Mouse (Mus musculus) heart, postnatal 4 days (tissue): ENCODE results near the gene 1810024B03Rik. TPM values are rescaled to one million over a fixed set of nuclear protein-coding genes. Genes with fewer than 3 reads are reported as not detected.
"Not testable (repeated sequence)": the region's sequence is repeated elsewhere in the genome, so short reads cannot be mapped to it uniquely, and the experiment has no call there.

Experiments
- DNase-seq: peaks from one replicate; pipeline ENCODE4 v3.0.0; 2021
- total RNA-seq, 2 experiments: library from RNA; stranded (reverse); gene quantifications; 2 replicates each; pipeline ENCODE4 v1.2.3; 2021

Gene 1810024B03Rik
- total RNA-seq, 2 experiments from 2014 or later, result 0.45 to 0.50 TPM

DNA sequence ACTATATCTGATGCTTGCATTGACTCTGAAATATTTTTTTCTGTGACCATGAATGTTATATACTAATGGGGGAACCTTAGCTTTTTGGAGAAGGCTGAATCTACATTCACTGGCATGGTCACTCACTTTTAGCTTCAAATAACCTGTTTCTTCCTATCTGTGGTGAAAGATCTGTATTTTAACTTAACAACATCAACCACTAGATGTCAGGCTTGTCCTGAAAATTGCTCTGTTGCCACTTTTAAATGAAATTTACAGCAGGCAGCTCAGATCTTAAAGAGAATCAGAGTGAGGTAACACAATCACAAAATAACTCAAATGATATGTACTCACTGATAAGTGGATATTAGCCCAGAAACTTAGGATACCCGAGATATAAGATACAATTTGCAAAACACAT lies 41.8 kb downstream of the 1810024B03Rik start:
- not testable (repeated sequence) for DNase-seq

DNA sequence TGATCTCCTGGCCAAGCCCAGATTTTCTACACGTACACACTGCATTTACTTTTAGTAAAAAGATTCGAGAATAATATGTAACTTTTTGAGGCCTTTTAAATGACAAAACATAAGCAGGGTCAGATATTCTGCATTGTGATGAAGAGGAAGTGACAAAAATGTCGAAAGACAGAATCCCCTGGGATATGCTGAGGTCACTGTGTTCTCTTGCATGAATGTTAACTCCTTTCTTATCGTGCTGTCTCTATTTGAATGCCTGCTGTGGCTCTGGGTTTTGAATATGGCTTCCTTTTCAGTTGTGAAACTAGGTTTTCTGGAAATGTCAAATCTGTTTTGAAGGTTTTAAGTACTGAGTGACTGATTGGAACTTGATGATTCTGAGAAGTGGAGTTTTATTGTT lies 42.4 kb downstream of the 1810024B03Rik start:
- no peak for DNase-seq

DNA sequence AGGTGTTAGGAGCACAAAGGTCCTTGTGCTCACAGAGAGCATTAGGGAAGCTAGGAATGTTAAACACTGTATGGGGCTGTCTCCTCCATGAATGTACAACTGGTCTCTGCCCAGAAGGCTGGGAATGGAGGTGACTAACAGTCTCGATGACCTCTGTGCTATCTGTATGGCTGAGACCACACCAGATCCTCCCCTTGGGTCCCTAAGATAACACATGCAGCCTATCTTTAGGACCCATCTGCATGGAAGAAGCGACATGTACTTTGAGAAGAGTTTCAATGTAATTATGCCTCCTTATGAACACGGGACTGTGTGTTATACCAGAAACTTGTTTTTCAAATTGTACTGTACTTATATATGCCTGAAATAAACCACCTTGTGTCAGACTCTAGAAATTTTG lies 62.4 kb downstream of the 1810024B03Rik start:
- DNase-seq, result no peak

DNA sequence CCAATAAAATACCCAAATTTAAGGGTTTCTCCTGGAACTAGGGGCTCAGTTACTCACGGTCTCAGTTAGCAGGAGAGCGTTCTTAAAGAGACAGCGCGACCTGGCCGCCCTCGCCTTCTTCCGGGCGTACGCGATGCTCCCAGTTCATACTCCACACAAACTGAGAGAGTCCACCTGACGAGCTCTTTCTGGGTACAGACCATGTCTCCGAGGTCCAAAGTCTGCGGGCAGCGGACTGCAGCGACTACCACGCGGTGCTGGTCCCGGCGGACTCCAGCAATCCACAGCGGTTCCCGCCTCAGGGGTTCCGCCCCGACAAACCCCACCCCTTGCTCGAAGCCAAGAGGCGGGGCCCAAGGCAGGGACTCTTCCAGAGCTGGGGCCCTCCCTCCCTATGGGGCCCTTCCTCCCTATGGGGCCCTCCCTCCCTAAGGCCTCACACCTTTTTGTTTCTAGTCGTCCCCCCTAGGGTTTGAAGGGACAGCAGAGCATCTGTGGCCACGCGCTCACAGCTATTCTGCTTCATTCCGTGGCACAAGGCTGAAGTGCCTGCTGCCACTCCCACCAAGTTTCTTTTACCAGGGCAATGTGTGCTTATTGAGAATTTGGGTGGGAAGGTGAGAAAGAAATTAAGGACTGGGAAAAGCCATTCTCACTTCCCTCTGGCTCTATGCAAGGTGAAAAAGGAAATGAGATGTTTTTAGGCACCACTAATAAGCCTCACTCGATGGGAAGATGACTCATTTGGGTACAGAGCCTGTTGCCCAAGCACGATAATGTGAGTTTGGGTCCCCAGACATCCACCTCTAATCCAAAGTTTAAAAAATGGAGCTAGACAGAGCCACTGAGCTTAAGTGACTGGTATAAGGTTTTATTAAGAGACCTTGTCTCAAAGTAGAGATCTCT lies 64.7 kb downstream of the 1810024B03Rik start, which contains the start of gene Itpripl1:
TSS of gene Itpripl1 (minus strand) at position 285 of the 906 bp plus-strand sequence.
- DNase-seq, result peak; percentile 80

DNA sequence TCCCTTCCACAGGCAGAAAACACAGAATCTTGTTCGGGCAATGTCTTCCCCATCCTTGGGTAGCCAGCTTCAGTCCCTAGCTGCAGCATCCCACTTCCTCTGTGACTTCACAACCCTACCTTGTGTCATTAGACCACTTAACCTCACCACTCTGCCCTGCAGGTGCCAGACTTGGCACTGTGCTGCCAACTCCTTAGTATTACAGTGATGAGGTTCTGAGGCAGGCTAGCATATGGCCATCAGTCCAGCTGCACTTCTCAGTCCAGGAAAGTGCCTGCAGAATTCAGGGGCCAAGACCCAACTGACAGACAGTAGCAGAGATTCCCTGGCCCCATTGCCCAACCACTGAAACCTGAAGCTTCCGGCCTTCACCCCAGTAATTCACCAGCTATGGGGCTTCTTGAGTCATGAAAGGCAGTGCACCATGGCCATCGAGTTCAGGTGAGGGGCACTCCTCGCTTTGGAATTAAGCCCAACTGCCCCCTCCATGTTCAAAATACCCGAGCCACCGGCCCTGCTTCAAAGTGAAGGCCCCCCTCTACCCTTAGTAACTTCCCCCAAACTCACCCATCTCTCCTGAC lies 65.4 kb downstream of the 1810024B03Rik start:
- DNase-seq, result no peak

- DNase-seq, result peak; percentile 35
Observed at GRCm38 (mm10) chr2:127142031-127142430, 66.0 kb downstream of the 1810024B03Rik start.

- DNase-seq, result no peak
Observed at GRCm38 (mm10) chr2:127140011-127140410, 68.1 kb downstream of the 1810024B03Rik start.

DNA sequence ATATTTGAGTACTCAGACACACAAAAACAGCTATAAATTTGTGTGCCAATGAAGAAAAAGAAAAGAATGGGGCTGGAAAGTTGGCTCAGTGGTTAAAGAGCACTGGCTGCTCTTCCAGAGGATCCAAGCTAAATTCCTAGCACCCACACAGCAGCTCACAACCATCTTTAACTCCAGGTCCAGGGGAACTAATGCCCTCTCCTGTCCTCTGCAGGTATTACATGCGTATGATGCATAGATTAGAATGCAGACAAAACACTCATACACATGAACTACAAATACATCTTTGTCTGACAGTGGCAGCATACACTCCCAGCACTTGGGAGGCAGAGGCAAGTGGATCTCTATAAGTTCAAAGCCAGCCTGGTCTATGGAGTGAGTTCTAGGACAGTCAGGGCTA lies 68.5 kb downstream of the 1810024B03Rik start:
- no peak for DNase-seq

DNA sequence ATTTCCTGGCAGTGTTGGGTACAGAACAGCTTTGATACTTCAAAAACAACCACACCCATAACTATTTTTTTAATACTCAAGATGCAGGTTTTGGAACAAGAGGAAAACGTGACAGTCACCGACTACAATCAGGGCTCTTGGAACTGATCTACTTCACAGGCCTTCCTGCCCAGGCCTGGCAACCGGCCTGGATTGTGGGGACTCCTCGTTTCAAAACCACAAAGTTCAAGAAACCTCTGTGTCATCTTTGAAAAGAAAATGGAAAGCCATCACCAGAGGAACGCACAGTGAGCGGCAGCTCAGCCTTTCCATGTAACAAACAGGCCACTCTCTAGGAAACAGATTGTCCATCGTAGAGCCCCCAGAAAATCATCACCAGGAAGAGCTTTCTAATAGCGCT lies 69.0 kb downstream of the 1810024B03Rik start:
- DNase-seq, result peak; percentile 32

DNA sequence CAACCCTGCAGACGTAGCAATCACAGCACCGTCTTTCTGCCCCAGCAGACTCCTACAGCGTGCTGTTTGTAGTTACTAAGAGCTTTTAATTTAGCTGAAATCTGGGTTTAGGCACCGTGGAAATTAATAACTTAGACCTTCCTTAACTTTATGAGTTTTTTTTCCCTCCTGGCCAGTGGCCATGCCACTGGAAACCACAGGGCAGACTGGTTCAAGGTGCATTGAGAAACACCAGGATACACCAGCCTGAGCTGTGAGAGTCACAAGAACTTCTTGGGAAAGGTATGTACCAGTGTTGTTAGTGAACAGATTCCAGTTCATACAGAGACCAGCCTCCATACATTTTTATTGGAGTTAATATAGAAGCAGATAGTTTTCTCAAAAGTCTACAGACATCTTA lies 69.6 kb downstream of the 1810024B03Rik start:
- no peak for DNase-seq

DNA sequence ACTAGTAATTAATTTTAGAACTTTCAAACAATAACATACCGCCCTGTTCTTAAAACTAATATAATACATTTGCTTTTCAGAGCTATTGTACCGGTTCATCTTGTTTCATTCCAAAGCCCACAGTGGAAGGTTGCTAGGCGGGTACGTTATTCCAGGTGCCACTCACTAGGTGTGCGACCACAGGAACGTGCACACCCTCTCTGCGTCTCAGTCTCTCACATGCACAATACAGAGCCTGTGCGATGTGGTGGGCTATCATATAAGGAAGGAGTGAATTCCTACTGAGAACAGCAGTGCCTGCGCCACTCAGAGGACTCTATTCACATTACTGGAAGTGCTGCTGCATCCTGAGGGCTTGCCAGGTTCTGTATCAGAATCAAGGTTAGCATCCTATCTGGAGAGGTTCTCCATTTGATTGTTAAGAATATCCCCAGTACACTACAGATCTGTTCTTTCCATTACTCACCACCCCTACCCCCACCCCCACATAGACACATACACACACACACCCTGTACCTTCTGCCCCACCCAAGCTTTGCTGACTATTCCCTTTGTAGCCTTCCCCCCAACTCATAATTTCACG lies 70.2 kb downstream of the 1810024B03Rik start:
- no peak for DNase-seq

- DNase-seq, result peak; percentile 60
Observed at GRCm38 (mm10) chr2:127136979-127137378, 71.1 kb downstream of the 1810024B03Rik start.

Other genes with a start within 250 kb of the 1810024B03Rik start
- gene Ap4e1, start 199.6 kb downstream of the 1810024B03Rik start, total RNA-seq, result 1 to 10 TPM; 8.6 to 8.8 TPM
- gene Blvra, start 137.6 kb downstream of the 1810024B03Rik start, total RNA-seq, result 10 to 100 TPM; 26.0 to 26.2 TPM
- gene Ncaph, start 74.3 kb downstream of the 1810024B03Rik start, total RNA-seq, result 10 to 100 TPM; 34.7 to 38.3 TPM
- gene Itpripl1, start 64.8 kb downstream of the 1810024B03Rik start, total RNA-seq, result 10 to 100 TPM; 10.4 to 11.2 TPM
- 10 to 100 TPM; 72.0 to 73.4 TPM for gene Snrnp200, start 106 bp upstream of the 1810024B03Rik start, total RNA-seq
- gene Ciao1, start 39.5 kb upstream of the 1810024B03Rik start, total RNA-seq, result 10 to 100 TPM; 48.9 to 49.4 TPM
- 10 to 100 TPM; 35.9 to 36.0 TPM for gene Tmem127, start 39.6 kb upstream of the 1810024B03Rik start, total RNA-seq
- 100 to 1,000 TPM; 188 to 203 TPM for gene Stard7, start 61.9 kb upstream of the 1810024B03Rik start, total RNA-seq
- 1 to 10 TPM; 3.3 to 3.7 TPM for gene Dusp2, start 127.9 kb upstream of the 1810024B03Rik start, total RNA-seq
- not detected for gene Astl, start 130.4 kb upstream of the 1810024B03Rik start, total RNA-seq
- gene Adra2b, start 154.9 kb upstream of the 1810024B03Rik start, total RNA-seq, result under 1 TPM; 0.32 to 0.33 TPM
- under 1 TPM in 1 of 2 experiments, not detected in 1; 0.10 TPM for gene Gpat2, start 216.9 kb upstream of the 1810024B03Rik start, total RNA-seq
- gene Fahd2a, start 236.3 kb upstream of the 1810024B03Rik start, total RNA-seq, result 10 to 100 TPM; 20.4 to 21.0 TPM